Mouse (Mus musculus): ENCODE measurements around the gene Sowaha. TPM values are rescaled to one million over a fixed set of nuclear protein-coding genes. Genes with fewer than 3 reads are reported as not detected.

The Sowaha gene
- polyA plus RNA-seq, 1 experiment, result not detected

- Histone ChIP-seq H3ac (ENCODE audit: control insufficient read depth, insufficient read length, low read depth) (peak overlapping the region; percentile 98), H3K4me3 (ENCODE audit: insufficient read depth, poor library complexity, severe bottlenecking) (peak overlapping the region; percentile 65), H3K36me3 (ENCODE audit: control insufficient read depth, insufficient read depth) (peaks cover 6% of the 10 kb centered on the region), H3K27me3 (ENCODE audit: control insufficient read depth, insufficient read depth, insufficient read length) (no peaks in the 10 kb centered on the region), H3K79me3 (ENCODE audit: low read depth) (peaks cover 45% of the 10 kb centered on the region), H3K79me2 (ENCODE audit: control insufficient read depth, insufficient read depth) (peaks cover 56% of the 10 kb centered on the region)
- TF ChIP-seq CEBPB (IDR thresholded peaks at IDR 0.05; ENCODE audit: low read depth) (no peak), MAX (IDR thresholded peaks at IDR 0.05) (no peak), MYOG (IDR thresholded peaks at IDR 0.05; ENCODE audit: control insufficient read depth, extremely low read depth, insufficient read length) (no peak), FOSL1 (IDR thresholded peaks at IDR 0.05; ENCODE audit: insufficient read depth, low read length, poor library complexity, severe bottlenecking) (no peak), USF1 (IDR thresholded peaks at IDR 0.05; ENCODE audit: low read depth) (no peak), MYOD1 (IDR thresholded peaks at IDR 0.05; ENCODE audit: control insufficient read depth, insufficient read length, low read depth) (no peak), CTCF (IDR thresholded peaks at IDR 0.05; ENCODE audit: control insufficient read depth, insufficient read depth, insufficient read length) (no peak)
Measured at GRCm38 (mm10) chr11:53520122-53520978, 40.3 kb upstream of the Sowaha start.

DNA sequence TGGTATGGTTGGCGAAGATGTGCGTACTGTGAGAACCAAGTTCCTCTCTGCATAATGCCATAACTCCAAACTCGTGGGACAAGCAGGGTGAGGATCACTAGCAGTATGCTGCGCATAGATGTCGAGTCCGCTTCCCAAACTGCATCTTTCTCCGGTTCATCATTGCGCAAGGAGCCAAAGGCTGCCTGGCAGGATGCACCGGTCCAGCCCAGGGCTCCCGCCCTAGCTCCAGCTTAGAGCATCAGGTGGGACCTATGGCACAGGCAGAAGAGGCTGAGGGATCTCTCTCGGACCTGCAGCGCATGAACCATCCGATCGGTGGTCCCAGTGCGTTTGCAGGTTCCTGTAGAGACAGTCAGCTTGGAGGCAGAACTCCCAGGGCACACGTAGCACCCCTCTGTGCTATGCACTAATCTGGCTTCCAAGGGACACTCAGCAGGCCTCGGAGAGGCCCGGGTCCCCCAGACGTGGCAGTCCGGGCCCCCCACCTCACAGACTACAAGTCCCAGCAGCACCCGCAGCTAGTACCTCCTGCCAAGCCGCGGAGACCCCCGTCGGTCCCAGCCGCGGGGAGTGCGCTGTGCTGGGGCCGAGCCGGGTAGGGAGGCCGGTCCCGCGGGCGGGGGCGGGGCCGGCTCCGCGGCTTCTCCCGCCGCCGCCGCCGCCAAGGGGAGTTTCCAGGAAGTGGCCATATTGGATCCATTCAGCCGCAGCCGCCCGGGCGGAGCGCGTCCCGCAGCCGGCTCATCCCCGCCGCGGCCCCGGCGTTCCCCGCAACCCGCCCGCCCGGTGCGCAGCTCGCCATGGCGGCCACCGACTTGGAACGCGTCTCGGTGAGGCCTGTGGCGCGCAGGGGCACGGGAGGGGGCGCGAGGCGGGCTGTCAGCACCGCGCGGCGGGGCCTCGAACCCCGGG is 39.4 kb upstream of the Sowaha start, which contains the start of gene Sept8:
Gene Sept8 (plus strand): TSS at position 51 of the 915 bp plus-strand sequence.
- peak within 1 kb of the TSS; percentile 65 for H3K4me3 ChIP-seq (ENCODE audit: insufficient read depth, poor library complexity, severe bottlenecking)
- peak within 1 kb of the TSS; percentile 98 for H3ac ChIP-seq (ENCODE audit: control insufficient read depth, insufficient read length, low read depth)
- no peaks in the 10 kb centered on the region for H3K36me3 ChIP-seq (ENCODE audit: control insufficient read depth, insufficient read depth)
- H3K27me3 ChIP-seq (ENCODE audit: control insufficient read depth, insufficient read depth, insufficient read length), result no peaks in the 10 kb centered on the region
- H3K79me3 ChIP-seq (ENCODE audit: low read depth), result peaks cover 36% of the 10 kb centered on the region
- peaks cover 47% of the 10 kb centered on the region for H3K79me2 ChIP-seq (ENCODE audit: control insufficient read depth, insufficient read depth)
- peak; percentile 80 for TF ChIP-seq CEBPB (IDR thresholded peaks at IDR 0.05; ENCODE audit: low read depth)
- no peak for TF ChIP-seq CTCF (IDR thresholded peaks at IDR 0.05; ENCODE audit: control insufficient read depth, insufficient read depth, insufficient read length)

- H3K27me3 ChIP-seq (ENCODE audit: control insufficient read depth, insufficient read depth, insufficient read length), result no peaks in the 10 kb centered on the region
- H3K79me2 ChIP-seq (ENCODE audit: control insufficient read depth, insufficient read depth), result peaks cover 40% of the 10 kb centered on the region
- TF ChIP-seq CTCF (IDR thresholded peaks at IDR 0.05; ENCODE audit: control insufficient read depth, insufficient read depth, insufficient read length), result no peak
- H3ac ChIP-seq (ENCODE audit: control insufficient read depth, insufficient read length, low read depth), result no peak overlapping the region
- H3K36me3 ChIP-seq (ENCODE audit: control insufficient read depth, insufficient read depth), result no peaks in the 10 kb centered on the region
- H3K4me3 ChIP-seq (ENCODE audit: insufficient read depth, poor library complexity, severe bottlenecking), result no peak overlapping the region
- peaks cover 30% of the 10 kb centered on the region for H3K79me3 ChIP-seq (ENCODE audit: low read depth)
Measured at GRCm38 (mm10) chr11:53518759-53519158, 38.7 kb upstream of the Sowaha start.

- Histone ChIP-seq H3K79me2 (ENCODE audit: control insufficient read depth, insufficient read depth) (peaks cover 22% of the 10 kb centered on the region), H3K27me3 (ENCODE audit: control insufficient read depth, insufficient read depth, insufficient read length) (no peaks in the 10 kb centered on the region), H3K4me3 (ENCODE audit: insufficient read depth, poor library complexity, severe bottlenecking) (no peak overlapping the region), H3K36me3 (ENCODE audit: control insufficient read depth, insufficient read depth) (no peaks in the 10 kb centered on the region), H3K79me3 (ENCODE audit: low read depth) (peaks cover 12% of the 10 kb centered on the region), H3ac (ENCODE audit: control insufficient read depth, insufficient read length, low read depth) (no peak overlapping the region)
- TF ChIP-seq USF1 (IDR thresholded peaks at IDR 0.05; ENCODE audit: low read depth) (no peak), CEBPB (IDR thresholded peaks at IDR 0.05; ENCODE audit: low read depth) (no peak), MAX (IDR thresholded peaks at IDR 0.05) (no peak), FOSL1 (IDR thresholded peaks at IDR 0.05; ENCODE audit: insufficient read depth, low read length, poor library complexity, severe bottlenecking) (no peak), MYOD1 (IDR thresholded peaks at IDR 0.05; ENCODE audit: control insufficient read depth, insufficient read length, low read depth) (no peak), CTCF (IDR thresholded peaks at IDR 0.05; ENCODE audit: control insufficient read depth, insufficient read depth, insufficient read length) (no peak), MYOG (IDR thresholded peaks at IDR 0.05; ENCODE audit: control insufficient read depth, extremely low read depth, insufficient read length) (no peak)
Measured at GRCm38 (mm10) chr11:53516775-53517627, 36.9 kb upstream of the Sowaha start.

DNA sequence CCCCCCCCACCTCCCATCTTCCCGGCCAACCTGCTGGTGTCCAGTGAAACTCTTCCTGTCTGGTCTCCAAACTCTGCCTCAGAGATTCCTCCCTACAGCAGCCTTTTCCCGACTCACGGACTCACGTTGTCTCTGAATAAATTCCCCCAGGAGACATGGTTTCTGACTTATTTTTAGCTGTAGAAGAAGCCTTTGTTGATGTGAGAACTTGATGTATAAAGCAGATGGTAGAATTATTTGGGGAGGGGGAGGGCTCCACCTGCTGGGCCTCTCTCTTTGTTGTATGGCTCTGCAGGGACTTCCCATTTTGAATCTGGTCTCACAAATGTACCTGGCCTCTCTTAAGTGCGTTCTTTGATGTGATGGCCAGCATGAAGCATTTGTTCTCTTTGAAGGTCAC is 30.3 kb upstream of the Sowaha start:
- Histone ChIP-seq H3K27me3 (ENCODE audit: control insufficient read depth, insufficient read depth, insufficient read length) (no peaks in the 10 kb centered on the region), H3K4me3 (ENCODE audit: insufficient read depth, poor library complexity, severe bottlenecking) (no peak overlapping the region), H3K79me3 (ENCODE audit: low read depth) (no peaks in the 10 kb centered on the region), H3K79me2 (ENCODE audit: control insufficient read depth, insufficient read depth) (no peaks in the 10 kb centered on the region), H3K36me3 (ENCODE audit: control insufficient read depth, insufficient read depth) (no peaks in the 10 kb centered on the region), H3ac (ENCODE audit: control insufficient read depth, insufficient read length, low read depth) (no peak overlapping the region)
- TF ChIP-seq MAX (IDR thresholded peaks at IDR 0.05), result no peak

Data from C2C12 (cell line).